Mouse (Mus musculus) neural tube, embryonic 13.5 days (tissue): ENCODE measurements at regions not wholly inside any gene's neighbourhood (a gene's known extent, or its start where the extent isn't known, plus 50 kb on each side); places are given as distances from the start of the nearest gene placed in this dataset.

Experiments used
- ATAC-seq: fragments of 200-750 bp; cut with Nextera tagmentation; 2 replicates; pipeline ENCODE4 v1.8.0; 2017; ENCODE audit warnings: low read depth, mild to moderate bottlenecking, moderate TSS enrichment, moderate library complexity
- H3K27ac ChIP-seq: fragments of 300-500 bp; sonication (generic); replicated peaks from 2 replicates; pipeline ENCODE4 v1.5.1; 2015; ENCODE audit warnings: moderate library complexity, mild to moderate bottlenecking, inconsistent platforms
- H3K27me3 ChIP-seq: fragments of 300-500 bp; sonication (generic); 2 replicates; pipeline ENCODE4 v1.6.1; 2015; ENCODE audit warnings: mild to moderate bottlenecking, inconsistent platforms
- H3K36me3 ChIP-seq: fragments of 300-500 bp; sonication (generic); 2 replicates; pipeline ENCODE4 v1.6.1; 2015; ENCODE audit warnings: mild to moderate bottlenecking, inconsistent platforms
- H3K4me1 ChIP-seq: fragments of 300-500 bp; sonication (generic); replicated peaks from 2 replicates; pipeline ENCODE4 v1.6.1; 2015; ENCODE audit warnings: inconsistent platforms
- H3K4me2 ChIP-seq: fragments of 300-500 bp; sonication (generic); 2 replicates; pipeline ENCODE4 v1.6.1; 2015; ENCODE audit warnings: inconsistent platforms, mild to moderate bottlenecking, moderate library complexity
- H3K4me3 ChIP-seq: fragments of 300-500 bp; sonication (generic); 2 replicates; pipeline ENCODE4 v1.5.1; 2015; ENCODE audit warnings: mild to moderate bottlenecking, inconsistent platforms
- H3K9ac ChIP-seq: fragments of 300-500 bp; sonication (generic); 2 replicates; pipeline ENCODE4 v1.6.1; 2015; ENCODE audit warnings: moderate library complexity, mild to moderate bottlenecking, inconsistent platforms
- H3K9me3 ChIP-seq: fragments of 300-500 bp; sonication (generic); 2 replicates; pipeline ENCODE4 v1.6.1; 2016; ENCODE audit warnings: inconsistent platforms
- WGBS: fragments of 180-500 bp; shearing (Covaris S2); methylation state at CpG from one replicate; pipeline ENCODE4 v1.1.7; 2015; 5-methylcytosine and 5-hydroxymethylcytosine counted together

GRCm38 (mm10) chr16:20810322-20810721 lies 76.0 kb upstream of the Thpo start:
- no peaks in the 10 kb centered on the region for H3K9me3 ChIP-seq
- ATAC-seq, result no peak
- H3K4me3 ChIP-seq, result no peak overlapping the region
- WGBS, result 84% methylated on average over 3 of the region's 3 CpGs
- H3K27ac ChIP-seq, result no peak overlapping the region
- H3K9ac ChIP-seq, result no peak overlapping the region
- H3K27me3 ChIP-seq, result no peaks in the 10 kb centered on the region
- H3K36me3 ChIP-seq, result no peaks in the 10 kb centered on the region
- H3K4me2 ChIP-seq, result no peak overlapping the region
- H3K4me1 ChIP-seq, result peaks cover 6% of the 10 kb centered on the region; the same call in 1 of the 2 replicates

- 82% methylated on average over 2 of the region's 2 CpGs for WGBS
- no peaks in the 10 kb centered on the region for H3K36me3 ChIP-seq
- H3K9ac ChIP-seq, result no peak overlapping the region
- no peaks in the 10 kb centered on the region for H3K27me3 ChIP-seq
- no peaks in the 10 kb centered on the region for H3K9me3 ChIP-seq
- H3K4me1 ChIP-seq, result peaks cover 9% of the 10 kb centered on the region
- no peak overlapping the region for H3K4me2 ChIP-seq
- ATAC-seq, result no peak
- no peak overlapping the region for H3K4me3 ChIP-seq
- no peak overlapping the region for H3K27ac ChIP-seq
Measured at GRCm38 (mm10) chr16:20808263-20808662, 74.0 kb upstream of the Thpo start.

- no peak overlapping the region for H3K27ac ChIP-seq
- ATAC-seq, result no peak
- H3K9ac ChIP-seq, result no peak overlapping the region
- no peak overlapping the region for H3K4me3 ChIP-seq
- no peak overlapping the region for H3K4me2 ChIP-seq
- 89% methylated on average over 7 of the region's 7 CpGs for WGBS
- peaks cover 9% of the 10 kb centered on the region for H3K4me1 ChIP-seq
- H3K27me3 ChIP-seq, result no peaks in the 10 kb centered on the region
- H3K9me3 ChIP-seq, result no peaks in the 10 kb centered on the region
- H3K36me3 ChIP-seq, result no peaks in the 10 kb centered on the region
Measured at GRCm38 (mm10) chr16:20806739-20807138, 72.4 kb upstream of the Thpo start.

GRCm38 (mm10) chr16:20805793-20806192 lies 71.5 kb upstream of the Thpo start:
- H3K36me3 ChIP-seq, result no peaks in the 10 kb centered on the region
- no peaks in the 10 kb centered on the region for H3K27me3 ChIP-seq
- no peak overlapping the region for H3K9ac ChIP-seq
- no peaks in the 10 kb centered on the region for H3K9me3 ChIP-seq
- peaks cover 9% of the 10 kb centered on the region for H3K4me1 ChIP-seq
- H3K27ac ChIP-seq, result no peak overlapping the region
- ATAC-seq, result no peak
- H3K4me3 ChIP-seq, result no peak overlapping the region
- no peak overlapping the region for H3K4me2 ChIP-seq
- WGBS, result 87% methylated on average over 6 of the region's 6 CpGs

GRCm38 (mm10) chr16:20805086-20805485 lies 70.8 kb upstream of the Thpo start:
- peak overlapping the region; percentile 67 for H3K4me2 ChIP-seq
- 9% methylated on average over 6 of the region's 6 CpGs for WGBS
- H3K27ac ChIP-seq, result peak overlapping the region; percentile 46; the same call in 1 of the 2 replicates
- H3K27me3 ChIP-seq, result no peaks in the 10 kb centered on the region
- H3K36me3 ChIP-seq, result no peaks in the 10 kb centered on the region
- peak overlapping the region; percentile 42 for H3K4me3 ChIP-seq
- ATAC-seq, result peak; percentile 30
- peaks cover 9% of the 10 kb centered on the region for H3K4me1 ChIP-seq
- H3K9me3 ChIP-seq, result no peaks in the 10 kb centered on the region
- no peak overlapping the region for H3K9ac ChIP-seq

- peak overlapping the region; percentile 46; the same call in 1 of the 2 replicates for H3K27ac ChIP-seq
Measured at GRCm38 (mm10) chr16:20804601-20805017, 70.3 kb upstream of the Thpo start.

GRCm38 (mm10) chr16:20803278-20803930 lies 69.1 kb upstream of the Thpo start:
- no peaks in the 10 kb centered on the region for H3K36me3 ChIP-seq
- ATAC-seq, result no peak
- H3K9ac ChIP-seq, result 0 out of 2 replicates have a peak overlapping the region, but pooled peaks have one; percentile 26
- no peak overlapping the region for H3K4me2 ChIP-seq
- peaks cover 9% of the 10 kb centered on the region for H3K4me1 ChIP-seq
- no peaks in the 10 kb centered on the region for H3K27me3 ChIP-seq
- H3K27ac ChIP-seq, result no peak overlapping the region
- no peaks in the 10 kb centered on the region for H3K9me3 ChIP-seq
- WGBS, result 78% methylated on average over 7 of the region's 7 CpGs
- no peak overlapping the region for H3K4me3 ChIP-seq

More at GRCm38 (mm10) chr16:20804601-20805017, 70.3 kb upstream of the Thpo start:
- peak overlapping the region; percentile 66 for H3K9ac ChIP-seq
- H3K27me3 ChIP-seq, result no peaks in the 10 kb centered on the region
- H3K4me3 ChIP-seq, result peak overlapping the region; percentile 42
- WGBS, result 2% methylated on average over 8 of the region's 10 CpGs
- peak overlapping the region; percentile 67 for H3K4me2 ChIP-seq
- H3K36me3 ChIP-seq, result no peaks in the 10 kb centered on the region
- H3K9me3 ChIP-seq, result no peaks in the 10 kb centered on the region
- H3K4me1 ChIP-seq, result peaks cover 9% of the 10 kb centered on the region
- ATAC-seq, result peak; percentile 87

GRCm38 (mm10) chr16:20802724-20803123 lies 68.4 kb upstream of the Thpo start:
- H3K4me2 ChIP-seq, result no peak overlapping the region
- H3K27me3 ChIP-seq, result no peaks in the 10 kb centered on the region
- peaks cover 9% of the 10 kb centered on the region for H3K4me1 ChIP-seq
- WGBS, result 88% methylated on average over 6 of the region's 6 CpGs
- no peak overlapping the region for H3K27ac ChIP-seq
- no peaks in the 10 kb centered on the region for H3K36me3 ChIP-seq
- no peaks in the 10 kb centered on the region for H3K9me3 ChIP-seq
- ATAC-seq, result no peak
- H3K4me3 ChIP-seq, result no peak overlapping the region
- no peak overlapping the region for H3K9ac ChIP-seq

- H3K4me2 ChIP-seq, result no peak overlapping the region
- H3K27me3 ChIP-seq, result no peaks in the 10 kb centered on the region
- H3K9me3 ChIP-seq, result no peaks in the 10 kb centered on the region
- H3K27ac ChIP-seq, result no peak overlapping the region
- ATAC-seq, result no peak
- H3K36me3 ChIP-seq, result no peaks in the 10 kb centered on the region
- H3K4me1 ChIP-seq, result peaks cover 5% of the 10 kb centered on the region
- WGBS, result 87% methylated on average over 3 of the region's 3 CpGs
- H3K4me3 ChIP-seq, result no peak overlapping the region
- no peak overlapping the region for H3K9ac ChIP-seq
Measured at GRCm38 (mm10) chr16:20800038-20800437, 65.7 kb upstream of the Thpo start.

- Histone ChIP-seq H3K27ac (no peak overlapping the region), H3K9me3 (no peaks in the 10 kb centered on the region), H3K4me3 (no peak overlapping the region), H3K9ac (no peak overlapping the region), H3K36me3 (no peaks in the 10 kb centered on the region), H3K4me2 (no peak overlapping the region), H3K4me1 (no peaks in the 10 kb centered on the region), H3K27me3 (no peaks in the 10 kb centered on the region)
- no peak for ATAC-seq
- WGBS, result 79% methylated on average over 4 of the region's 4 CpGs
Measured at GRCm38 (mm10) chr16:20798115-20798514, 63.8 kb upstream of the Thpo start.

GRCm38 (mm10) chr16:20794721-20795120 lies 60.4 kb upstream of the Thpo start:
- Histone ChIP-seq H3K4me2 (no peak overlapping the region), H3K9ac (no peak overlapping the region), H3K27me3 (no peaks in the 10 kb centered on the region), H3K4me1 (no peaks in the 10 kb centered on the region), H3K9me3 (no peaks in the 10 kb centered on the region), H3K4me3 (no peak overlapping the region), H3K36me3 (no peaks in the 10 kb centered on the region), H3K27ac (no peak overlapping the region)
- WGBS, result 85% methylated on average over 1 of the region's 1 CpGs
- ATAC-seq, result no peak
